Mouse (Mus musculus) heart, postnatal 0 days (tissue): ENCODE results near the gene Tmed8.

Experiments used
- CTCF ChIP-seq: IDR thresholded peaks from 2 replicates; pipeline ENCODE4 v1.5.1; 2016; ENCODE audit warnings: antibody characterized with exemption, control low read depth, low read depth
- EP300 ChIP-seq: IDR thresholded peaks from 2 replicates; pipeline ENCODE4 v1.6.1; 2016; ENCODE audit warnings: antibody characterized with exemption, low read depth

DNA sequence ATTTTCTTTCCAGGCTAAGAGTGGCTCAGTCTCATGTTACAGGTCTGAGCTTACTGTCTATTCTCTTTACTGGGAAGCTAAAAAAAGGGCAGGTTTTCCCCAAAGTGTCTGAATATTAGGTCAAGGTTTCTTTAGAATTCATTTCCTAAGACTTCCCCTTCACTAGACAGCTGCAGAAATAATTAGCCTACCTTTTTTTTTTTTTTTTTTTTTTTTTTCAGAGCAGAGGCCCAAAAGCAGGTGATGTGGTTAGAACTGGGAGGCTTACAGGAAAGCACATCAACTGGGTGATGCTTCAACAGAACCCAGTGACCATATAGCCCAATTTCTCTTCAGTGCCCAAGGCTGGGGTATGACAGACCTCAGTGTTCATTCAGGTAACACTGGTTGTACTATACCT is 3.9 kb downstream of the Tmed8 start:
- TF ChIP-seq EP300 (no peak), CTCF (no peak)
